Mouse (Mus musculus): Measurements from ENCODE around the gene Hist2h3c2.

DNA sequence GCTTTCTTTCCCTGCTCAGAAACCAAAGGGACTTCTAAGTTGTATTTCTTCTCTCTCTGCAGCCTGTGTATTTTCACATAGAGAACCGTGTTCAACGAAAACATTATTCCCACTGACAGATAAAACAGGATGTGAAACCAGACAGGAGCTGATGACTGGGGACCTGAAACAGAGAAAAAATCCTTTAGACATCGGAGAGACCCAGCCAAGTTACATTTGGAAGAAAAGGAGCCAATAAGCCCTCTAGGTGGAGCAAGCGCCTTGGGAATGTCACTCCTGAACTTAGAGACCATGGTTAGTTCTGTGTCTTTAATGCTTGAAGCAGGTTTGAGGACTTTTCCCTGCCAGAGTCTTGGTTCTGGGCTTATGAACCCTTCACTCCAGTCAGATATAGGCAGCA is 45.5 kb upstream of the Hist2h3c2 start:
- TF ChIP-seq POLR2A (IDR thresholded peaks at IDR 0.05; ENCODE audit: control insufficient read depth, low read depth, low read length) (no peak), CTCF (IDR thresholded peaks at IDR 0.05; ENCODE audit: control insufficient read depth, insufficient read depth, insufficient replicate concordance, low read depth, low read length) (no peak)
